Mouse (Mus musculus) kidney, postnatal 25 days (tissue): ENCODE measurements around the gene 4931422A03Rik.

ENCODE experiments used
- DNase-seq, 2 experiments: peaks; one replicate each; pipeline ENCODE4 v3.0.0; 2021; ENCODE audit warnings: mixed read lengths in 2 of 2

The 4931422A03Rik gene

DNA sequence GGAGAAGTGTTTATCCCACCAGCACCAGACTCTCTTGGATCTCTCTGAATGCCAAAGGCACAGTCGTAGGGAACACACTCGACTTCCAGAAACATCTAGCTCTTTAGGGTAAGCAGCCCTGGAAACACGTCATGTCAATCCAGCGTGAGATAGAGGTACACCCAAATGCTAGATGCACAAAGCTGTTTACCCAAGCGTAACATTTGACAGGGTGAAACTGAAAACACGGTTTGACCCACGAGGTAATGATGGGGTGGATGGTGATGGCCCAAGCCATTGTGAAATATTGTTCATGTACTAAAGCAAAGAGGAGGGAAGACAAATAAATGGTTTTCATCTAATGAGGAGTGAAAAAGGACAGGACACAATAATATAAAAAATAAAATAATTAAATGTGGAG, 93.9 kb downstream of the 4931422A03Rik start:
- DNase-seq, result no peak

DNA sequence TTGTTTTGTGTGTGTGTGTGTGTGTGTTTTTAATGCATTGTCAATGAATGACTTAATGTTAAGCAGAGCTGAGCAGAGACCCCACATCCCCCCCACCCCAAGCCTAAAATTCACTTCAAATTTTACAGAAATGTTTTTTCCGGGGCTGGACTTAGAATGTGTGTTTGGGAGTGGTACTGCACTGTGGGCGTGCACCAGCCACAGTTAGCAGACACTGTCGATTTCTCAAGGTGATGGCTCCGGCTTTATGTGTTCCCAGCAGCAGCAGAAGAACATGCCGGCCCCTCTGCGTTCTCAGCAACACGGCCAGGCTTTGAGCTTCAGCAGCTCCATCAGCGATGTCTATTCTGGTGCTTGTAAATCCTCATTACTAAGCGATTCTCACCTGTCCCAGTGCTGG, 95.7 kb downstream of the 4931422A03Rik start:
- DNase-seq, result no peak

DNA sequence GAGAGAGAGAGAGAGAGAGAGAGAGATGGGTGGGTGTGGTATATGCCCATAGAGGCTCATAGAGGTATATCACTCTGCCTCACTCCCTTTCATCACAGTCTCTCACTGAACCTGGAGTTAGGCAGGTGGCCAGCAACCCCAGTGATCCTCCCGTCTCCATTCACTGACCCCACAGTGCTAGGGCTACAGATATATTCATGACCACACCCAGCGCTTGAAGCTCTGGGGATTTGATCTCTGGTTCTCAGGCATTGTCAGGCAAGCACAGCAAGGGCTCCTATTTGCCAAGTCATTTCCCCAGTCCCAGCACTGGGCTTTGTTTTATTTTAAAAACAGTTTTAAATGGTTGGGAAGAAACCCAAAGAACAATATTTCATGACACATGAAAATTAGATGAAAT, 96.1 kb downstream of the 4931422A03Rik start:
- no peak for DNase-seq

DNA sequence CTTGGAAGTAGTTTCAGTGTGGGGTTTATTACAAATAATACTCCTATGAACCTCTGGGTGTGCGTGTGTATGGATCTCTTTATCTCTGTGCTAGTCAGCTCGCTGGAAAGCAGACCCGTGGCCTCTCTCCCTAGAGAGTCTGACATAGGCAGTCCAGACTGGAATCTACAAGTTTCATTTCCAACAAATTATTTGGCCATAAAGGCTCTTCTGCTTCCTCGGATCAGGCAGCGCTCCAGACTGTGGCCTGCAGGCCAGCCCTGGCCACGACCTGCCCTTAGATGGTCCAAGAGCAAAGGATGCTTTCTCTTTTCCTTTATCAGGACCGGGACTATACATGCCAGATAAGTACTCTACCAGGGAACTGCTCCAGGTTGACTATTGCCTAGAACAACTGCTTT, 96.7 kb downstream of the 4931422A03Rik start:
- DNase-seq, result peak in 1 of 2 experiments; percentile 27

DNA sequence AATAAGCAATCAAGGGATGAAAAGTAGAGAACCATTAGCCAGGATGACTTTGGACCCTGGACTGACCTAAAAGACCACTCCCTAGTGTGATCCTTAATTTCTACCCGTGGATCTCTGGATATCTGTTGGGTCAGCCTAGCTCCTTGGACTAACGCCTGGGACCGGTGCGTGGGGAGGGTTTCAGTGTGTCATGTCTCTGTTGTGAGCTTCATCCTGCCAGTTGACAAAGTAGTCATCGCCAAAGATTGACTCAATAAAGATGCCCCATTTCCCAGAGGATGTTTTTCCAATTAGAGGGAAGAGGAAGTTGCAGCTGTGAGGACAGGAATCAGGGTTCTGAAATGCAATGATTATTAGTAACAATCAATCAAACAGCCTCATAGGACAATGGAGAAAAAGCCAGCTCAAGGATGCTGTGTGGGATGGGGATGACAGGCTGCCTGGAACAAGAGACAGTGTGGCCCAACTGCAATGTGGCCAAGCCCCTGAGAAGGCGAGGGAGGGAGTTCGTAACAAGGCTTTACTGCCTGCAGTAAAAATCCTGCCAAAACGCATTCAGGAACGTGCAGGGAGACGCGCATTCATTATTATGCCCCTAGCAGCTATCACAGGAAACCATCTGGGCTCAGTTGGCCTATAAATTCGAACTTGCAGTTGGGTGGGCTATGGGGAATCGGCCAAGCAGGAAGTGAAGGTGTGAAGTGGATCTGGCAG, 97.7 kb downstream of the 4931422A03Rik start:
- DNase-seq, result peak; percentile 25 to 42

DNA sequence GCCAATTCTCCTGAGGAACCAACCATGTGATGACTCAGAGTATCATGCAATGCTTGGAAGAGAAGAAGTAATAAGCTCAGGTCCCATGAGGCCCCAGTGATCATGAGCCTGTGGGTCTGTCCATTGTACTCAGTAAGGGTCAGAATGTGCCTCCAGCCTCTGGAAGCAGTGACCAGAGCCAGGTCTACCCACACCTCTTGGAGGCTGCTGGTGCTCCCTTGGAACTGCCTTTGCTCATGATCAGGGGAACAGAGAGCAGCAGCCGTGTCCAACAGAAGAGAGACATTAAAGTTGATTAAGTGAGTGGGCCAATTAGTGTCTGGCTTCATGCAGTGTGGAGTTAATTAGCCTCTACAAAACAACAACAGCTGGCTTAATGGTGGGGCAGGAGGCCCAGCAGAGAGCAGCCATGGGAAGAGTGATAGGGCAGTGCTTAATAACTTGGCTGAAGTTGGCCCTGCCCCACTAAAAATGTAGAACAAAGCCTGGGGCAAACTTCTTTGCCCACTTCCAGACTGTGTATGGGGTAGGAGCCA, 100.5 kb downstream of the 4931422A03Rik start:
- no peak for DNase-seq

DNA sequence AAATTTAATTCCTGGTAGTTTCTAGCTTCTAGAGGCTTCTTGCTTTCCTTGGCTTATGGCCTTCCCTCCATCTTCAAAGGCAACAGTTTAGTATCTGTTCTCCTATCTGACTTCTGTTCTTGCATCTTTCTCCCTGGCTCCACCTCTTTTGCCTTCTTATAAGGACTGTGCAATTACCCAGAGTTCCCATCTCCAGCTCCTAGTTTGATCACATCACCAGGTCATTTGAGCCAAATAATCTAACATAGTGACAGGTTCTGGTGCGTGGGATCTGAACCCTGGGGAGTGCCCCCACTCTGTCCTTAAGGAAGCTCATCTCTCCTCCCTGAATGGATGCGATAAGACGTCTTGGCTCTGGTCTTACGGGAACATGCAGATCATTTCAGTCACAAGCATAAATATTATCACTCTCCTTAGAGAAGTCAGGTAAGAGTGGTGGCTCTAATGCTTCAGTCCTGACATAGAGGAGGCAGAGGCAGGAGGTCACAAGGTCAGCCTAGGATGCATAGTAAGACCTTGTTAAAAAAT, 101.5 kb downstream of the 4931422A03Rik start:
- DNase-seq, result no peak

DNA sequence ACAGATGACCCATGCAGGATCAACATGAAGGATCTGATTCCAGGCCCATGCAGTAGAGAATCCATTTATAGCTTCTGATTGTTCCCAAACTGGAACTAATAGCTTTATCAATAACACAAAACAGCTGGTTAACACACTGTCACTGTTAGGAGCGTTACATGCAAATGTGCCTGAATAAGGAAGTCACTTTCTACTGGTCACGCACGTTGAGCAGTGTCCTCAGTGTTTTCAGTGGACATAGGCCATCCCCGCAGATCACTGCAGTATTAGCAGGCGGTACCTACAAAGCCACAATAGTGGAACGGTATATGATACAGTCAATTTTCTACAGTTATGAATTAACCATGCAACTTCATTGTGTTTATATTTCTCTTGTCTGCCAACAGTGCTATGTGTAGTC, 108.7 kb downstream of the 4931422A03Rik start:
- DNase-seq, result no peak

DNA sequence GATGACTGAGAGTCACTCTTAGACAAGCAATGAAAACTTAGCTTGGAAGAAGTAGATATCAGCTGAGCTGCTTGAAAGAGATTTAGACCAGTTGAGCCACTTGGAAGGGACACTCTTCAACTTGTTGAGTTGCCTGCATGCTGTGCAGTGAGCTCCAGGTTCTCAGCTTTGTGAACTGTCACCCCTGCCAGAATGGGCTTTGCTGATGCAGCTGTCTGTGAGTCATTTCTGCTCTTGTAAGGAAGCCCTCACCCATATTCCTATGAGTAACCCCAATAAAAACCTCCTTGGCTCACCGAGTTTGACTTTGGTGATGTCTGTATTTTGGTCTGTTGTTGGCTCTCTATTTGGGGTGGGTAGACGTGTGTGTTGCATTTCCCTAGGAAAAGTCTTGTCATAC, 109.8 kb downstream of the 4931422A03Rik start:
- DNase-seq, result no peak

DNA sequence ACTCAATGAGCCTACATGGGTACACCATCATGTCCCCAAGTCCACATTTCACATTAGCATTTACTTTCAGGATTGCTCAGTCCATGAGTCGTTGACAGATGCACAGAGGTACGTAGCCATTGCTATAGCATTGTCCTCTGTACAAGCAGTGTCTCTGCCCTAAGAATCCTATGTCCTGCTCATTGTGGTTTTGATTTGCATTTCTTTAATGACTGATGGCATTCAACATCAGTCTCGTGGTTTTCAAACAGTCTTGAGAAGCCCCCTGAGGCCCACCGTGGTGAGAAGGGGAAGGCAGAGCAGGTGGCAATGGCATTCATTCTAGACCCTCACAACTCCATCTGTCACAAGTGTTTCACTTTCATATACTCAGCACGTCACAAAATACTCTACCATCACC, 110.8 kb downstream of the 4931422A03Rik start:
- DNase-seq, result no peak
